Mouse (Mus musculus) olfactory bulb, adult 2 months (tissue): ENCODE data around the gene Ccpg1os.

Source experiments
- CTCF ChIP-seq: fragments of 200-500 bp; IDR thresholded peaks from 2 replicates; pipeline ENCODE4 v1.5.1; 2012; ENCODE audit warnings: low read depth, mild to moderate bottlenecking, low read length, moderate library complexity; ENCODE audit not compliant: insufficient read depth
- POLR2A ChIP-seq: fragments of 200-500 bp; IDR thresholded peaks from 2 replicates; pipeline ENCODE4 v1.6.1; 2012; ENCODE audit warnings: mild to moderate bottlenecking, low read depth, low read length, moderate library complexity; ENCODE audit not compliant: insufficient read depth

DNA sequence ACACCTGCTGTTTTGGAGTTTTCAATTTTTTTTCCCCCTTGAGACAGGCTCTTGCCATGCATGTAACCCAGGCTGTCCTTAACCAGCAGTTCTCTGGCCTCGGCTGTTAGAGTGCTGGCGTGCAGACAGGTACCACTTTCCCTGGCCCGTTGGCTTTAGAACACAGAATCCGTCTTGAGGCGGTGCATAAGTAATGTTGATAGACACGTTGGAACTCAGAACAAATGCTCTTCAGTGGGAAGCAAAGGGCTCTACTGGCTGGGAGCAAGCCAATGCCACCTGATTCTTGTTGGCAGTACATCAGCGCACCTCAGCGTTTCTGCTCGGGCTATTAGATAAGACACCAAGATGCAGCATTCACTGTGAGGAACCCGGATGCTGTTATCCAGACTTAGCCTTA lies 34.7 kb upstream of the Ccpg1os start:
- TF ChIP-seq CTCF (no peak), POLR2A (no peak)
